Mouse (Mus musculus) neural tube, embryonic 15.5 days (tissue): Measurements from ENCODE around the gene Tmc2. TPM values are rescaled to one million over a fixed set of nuclear protein-coding genes. Genes with fewer than 3 reads are reported as not detected.

Source experiments
- ATAC-seq: fragments of 200-750 bp; cut with Nextera tagmentation; 2 replicates; pipeline ENCODE4 v1.8.0; 2017; ENCODE audit warnings: mild to moderate bottlenecking, moderate TSS enrichment, moderate library complexity; ENCODE audit not compliant: low FRiP score
- H3K27ac ChIP-seq: fragments of 300-500 bp; sonication (generic); replicated peaks from 2 replicates; pipeline ENCODE4 v1.5.1; 2015; ENCODE audit warnings: mild to moderate bottlenecking, inconsistent platforms
- H3K27me3 ChIP-seq: fragments of 300-500 bp; sonication (generic); replicated peaks from 2 replicates; pipeline ENCODE4 v1.6.1; 2015; ENCODE audit warnings: inconsistent platforms
- H3K36me3 ChIP-seq: fragments of 300-500 bp; sonication (generic); 2 replicates; pipeline ENCODE4 v1.6.1; 2015; ENCODE audit warnings: inconsistent platforms
- H3K4me1 ChIP-seq: fragments of 300-500 bp; sonication (generic); 2 replicates; pipeline ENCODE4 v1.6.1; 2015; ENCODE audit warnings: inconsistent platforms
- H3K4me2 ChIP-seq: fragments of 300-500 bp; sonication (generic); 2 replicates; pipeline ENCODE4 v1.6.1; 2015; ENCODE audit warnings: inconsistent platforms, mild to moderate bottlenecking, moderate library complexity
- H3K4me3 ChIP-seq: fragments of 300-500 bp; sonication (generic); replicated peaks from 2 replicates; pipeline ENCODE4 v1.5.1; 2015; ENCODE audit warnings: mild to moderate bottlenecking, inconsistent platforms
- H3K9ac ChIP-seq: fragments of 300-500 bp; sonication (generic); replicated peaks from 2 replicates; pipeline ENCODE4 v1.6.1; 2015; ENCODE audit warnings: mild to moderate bottlenecking, inconsistent platforms
- H3K9me3 ChIP-seq: fragments of 300-500 bp; sonication (generic); replicated peaks from 2 replicates; pipeline ENCODE4 v1.6.1; 2016; ENCODE audit warnings: inconsistent platforms
- WGBS: fragments of 180-500 bp; shearing (Covaris S2); methylation state at CpG from one replicate; pipeline ENCODE4 v1.1.7; 2015; ENCODE audit warnings: mixed read lengths; 5-methylcytosine and 5-hydroxymethylcytosine counted together
- polyA plus RNA-seq: library from polyadenylated mRNA; unstranded; fragments of >200 nt; fragmentation: Nextera tagmentation; extraction: Ambion mirVana; gene quantifications from 2 replicates; pipeline ENCODE4 v1.2.1, GENCODE M21; 2015

Gene Tmc2
- polyA plus RNA-seq, 1 experiment from 2014 or later: not detected

- H3K9ac ChIP-seq: no peak overlapping the region
- no peak overlapping the region for H3K27ac ChIP-seq
- H3K4me1 ChIP-seq: no peaks in the 10 kb centered on the region
- WGBS: 90% methylated on average over 4 of the region's 4 CpGs
- no peaks in the 10 kb centered on the region for H3K36me3 ChIP-seq
- no peaks in the 10 kb centered on the region for H3K9me3 ChIP-seq
- ATAC-seq: no peak
- no peak overlapping the region for H3K4me2 ChIP-seq
- no peak overlapping the region for H3K4me3 ChIP-seq
- no peaks in the 10 kb centered on the region for H3K27me3 ChIP-seq
Measured at GRCm38 (mm10) chr2:130260822-130261221, 65.8 kb downstream of the Tmc2 start.

DNA sequence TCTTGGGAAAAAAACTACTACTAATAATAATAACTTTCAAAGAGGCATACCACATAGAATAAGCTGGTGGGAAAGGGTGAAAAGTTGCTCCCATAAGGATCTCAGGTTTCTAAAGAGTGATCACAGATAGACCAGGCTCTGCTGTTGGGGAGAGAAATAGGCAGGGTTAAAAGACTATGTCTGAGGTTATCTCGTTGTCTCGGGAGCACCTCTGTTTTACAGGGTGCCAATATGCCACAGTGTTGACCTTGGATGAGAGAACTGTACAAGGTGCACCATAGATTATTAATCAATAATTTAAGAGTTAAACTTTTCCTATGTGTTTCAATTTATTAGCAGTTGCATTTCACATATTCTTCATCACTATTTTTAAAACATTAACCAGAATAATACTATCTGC is 66.9 kb downstream of the Tmc2 start:
- no peaks in the 10 kb centered on the region for H3K36me3 ChIP-seq
- 88% methylated on average over 2 of the region's 2 CpGs for WGBS
- H3K9me3 ChIP-seq: no peaks in the 10 kb centered on the region
- H3K4me3 ChIP-seq: no peak overlapping the region
- no peak overlapping the region for H3K9ac ChIP-seq
- H3K27ac ChIP-seq: no peak overlapping the region
- H3K4me1 ChIP-seq: no peaks in the 10 kb centered on the region
- no peak overlapping the region for H3K4me2 ChIP-seq
- no peaks in the 10 kb centered on the region for H3K27me3 ChIP-seq
- no peak for ATAC-seq

DNA sequence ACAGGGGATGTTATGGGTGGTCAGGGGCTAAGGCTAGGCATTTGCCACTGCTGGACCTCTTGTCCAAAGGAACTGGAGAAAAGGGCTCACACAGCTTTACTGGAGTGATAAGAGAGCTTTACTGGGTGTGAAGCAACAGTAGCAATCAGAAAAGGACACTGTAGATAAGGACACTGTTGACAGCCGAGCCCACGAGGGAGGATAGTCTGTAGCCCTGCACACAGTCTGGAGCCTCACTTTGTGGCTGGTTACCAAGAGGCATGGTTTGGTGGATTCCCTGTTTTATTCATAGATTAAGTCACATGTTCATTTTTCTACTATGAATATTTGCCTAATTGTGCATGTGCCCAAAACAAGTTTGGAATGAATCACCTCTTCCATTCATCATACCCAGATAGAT is 67.4 kb downstream of the Tmc2 start:
- WGBS: 82% methylated on average over 2 of the region's 2 CpGs
- no peak overlapping the region for H3K9ac ChIP-seq
- H3K9me3 ChIP-seq: no peaks in the 10 kb centered on the region
- H3K4me1 ChIP-seq: no peaks in the 10 kb centered on the region
- no peak overlapping the region for H3K4me3 ChIP-seq
- H3K27me3 ChIP-seq: no peaks in the 10 kb centered on the region
- H3K36me3 ChIP-seq: no peaks in the 10 kb centered on the region
- H3K4me2 ChIP-seq: no peak overlapping the region
- no peak overlapping the region for H3K27ac ChIP-seq
- no peak for ATAC-seq

DNA sequence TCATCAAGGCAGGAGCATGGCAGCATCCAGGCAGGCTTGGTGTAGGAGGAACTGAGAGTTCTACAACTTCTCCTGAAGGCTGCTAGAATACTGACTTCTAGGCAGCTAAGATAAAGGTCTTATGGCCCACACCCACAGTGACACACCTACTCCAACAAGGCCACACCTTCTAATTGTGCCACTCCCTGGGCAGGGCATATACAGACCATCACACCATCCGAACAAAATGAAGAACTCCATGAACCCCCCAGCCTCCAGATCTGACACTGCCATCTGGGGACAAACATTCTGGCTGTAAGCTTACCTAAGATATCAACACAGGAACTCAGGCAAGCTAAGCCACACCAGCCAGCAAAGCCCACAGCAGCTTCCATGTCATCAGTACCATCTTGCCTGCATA is 70.5 kb downstream of the Tmc2 start:
- H3K4me2 ChIP-seq: no peak overlapping the region
- ATAC-seq: no peak
- 93% methylated on average over 1 of the region's 1 CpGs for WGBS

GRCm38 (mm10) chr2:130268074-130268473 is 73.1 kb downstream of the Tmc2 start:
- WGBS: 72% methylated on average over 7 of the region's 7 CpGs
- H3K4me2 ChIP-seq: no peak overlapping the region
- H3K9me3 ChIP-seq: no peaks in the 10 kb centered on the region
- H3K4me3 ChIP-seq: no peak overlapping the region
- no peak overlapping the region for H3K9ac ChIP-seq
- H3K4me1 ChIP-seq: peaks cover 3% of the 10 kb centered on the region
- no peak for ATAC-seq
- H3K27ac ChIP-seq: no peak overlapping the region
- H3K36me3 ChIP-seq: no peaks in the 10 kb centered on the region
- no peaks in the 10 kb centered on the region for H3K27me3 ChIP-seq

More for the DNA sequence above, 70.5 kb downstream of the Tmc2 start:
- Histone ChIP-seq H3K27ac (no peak overlapping the region), H3K9ac (no peak overlapping the region), H3K4me1 (no peaks in the 10 kb centered on the region), H3K4me3 (no peak overlapping the region), H3K36me3 (no peaks in the 10 kb centered on the region), H3K27me3 (no peaks in the 10 kb centered on the region), H3K9me3 (no peaks in the 10 kb centered on the region)

GRCm38 (mm10) chr2:130273732-130274131 is 78.7 kb downstream of the Tmc2 start:
- peaks cover 34% of the 10 kb centered on the region for H3K36me3 ChIP-seq
- peaks cover 34% of the 10 kb centered on the region for H3K4me1 ChIP-seq
- peak; percentile 32; the same call in 1 of the 2 replicates for ATAC-seq
- H3K4me3 ChIP-seq: peak overlapping the region; percentile 99
- no peaks in the 10 kb centered on the region for H3K27me3 ChIP-seq
- H3K4me2 ChIP-seq: peak overlapping the region; percentile 85
- peak overlapping the region; percentile 96 for H3K9ac ChIP-seq
- peak overlapping the region; percentile 89 for H3K27ac ChIP-seq
- no peaks in the 10 kb centered on the region for H3K9me3 ChIP-seq
- WGBS: 2% methylated on average over 14 of the region's 14 CpGs

DNA sequence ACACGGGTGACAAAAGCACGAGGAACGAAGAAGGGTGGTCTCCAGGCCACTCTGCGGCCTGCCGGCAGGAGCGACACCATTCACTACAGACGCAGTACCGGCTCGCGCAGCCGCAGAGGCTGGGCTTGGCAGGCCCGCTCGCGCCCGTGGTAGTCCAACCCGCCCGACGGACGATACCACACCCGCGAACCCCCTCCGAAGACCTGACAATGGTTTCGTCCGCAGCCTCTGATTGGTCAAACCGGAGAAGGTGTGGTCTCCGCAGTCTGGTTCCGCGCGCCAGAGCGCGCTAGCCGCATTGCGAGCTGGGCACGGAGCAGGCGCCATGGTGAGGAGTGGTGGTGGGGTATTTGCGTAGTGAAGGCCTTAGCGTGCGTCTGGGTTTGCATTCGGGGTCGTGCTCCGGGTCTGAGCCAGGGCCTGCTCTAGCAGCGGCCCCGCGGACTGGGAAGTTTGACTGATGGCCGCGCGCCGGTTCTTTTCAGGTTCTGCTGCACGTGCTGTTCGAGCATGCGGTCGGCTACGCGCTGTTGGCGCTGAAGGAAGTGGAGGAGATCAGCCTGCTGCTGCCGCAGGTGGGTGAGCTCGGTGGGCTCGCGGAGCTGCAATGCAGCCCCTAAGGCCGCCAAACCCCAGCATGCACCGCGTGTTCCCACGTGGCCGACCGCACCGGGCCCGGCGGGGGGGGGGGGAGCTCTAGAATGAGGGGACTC is 79.3 kb downstream of the Tmc2 start, which contains the start of gene Nop56:
Gene Nop56, plus strand, starts transcription at position 282 of the 713 bp plus-strand sequence.
- H3K4me1 ChIP-seq: peaks cover 34% of the 10 kb centered on the region
- WGBS: under 1% methylated on average over 68 of the region's 68 CpGs
- peak within 1 kb of the TSS; percentile 99 for H3K4me3 ChIP-seq
- H3K27me3 ChIP-seq: no peaks in the 10 kb centered on the region
- peak within 1 kb of the TSS; percentile 96 for H3K9ac ChIP-seq
- H3K9me3 ChIP-seq: no peaks in the 10 kb centered on the region
- peak within 1 kb of the TSS; percentile 95 for H3K27ac ChIP-seq
- peak; percentile 97 for ATAC-seq
- peak within 1 kb of the TSS; percentile 85 for H3K4me2 ChIP-seq
- H3K36me3 ChIP-seq: peaks cover 36% of the 10 kb centered on the region

DNA sequence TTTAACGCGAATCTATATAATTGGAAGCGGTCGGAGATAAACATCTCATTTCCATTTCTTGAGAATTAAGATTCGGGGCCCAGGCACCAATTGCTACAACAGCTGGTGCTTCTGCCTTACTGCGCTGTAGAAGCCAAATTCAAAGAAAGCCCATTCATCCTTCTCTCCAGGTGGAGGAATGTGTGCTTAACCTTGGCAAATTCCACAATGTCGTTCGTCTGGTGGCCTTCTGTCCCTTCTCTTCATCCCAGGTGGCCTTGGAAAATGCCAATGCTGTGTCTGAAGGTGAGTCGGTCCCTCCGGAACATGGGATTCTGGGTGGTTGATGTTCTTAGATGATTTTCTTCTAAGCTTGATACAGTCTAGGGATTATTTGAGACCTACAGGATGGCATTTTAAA is 79.9 kb downstream of the Tmc2 start:
- Histone ChIP-seq H3K9ac (peak overlapping the region; percentile 96), H3K36me3 (peaks cover 42% of the 10 kb centered on the region), H3K27me3 (no peaks in the 10 kb centered on the region), H3K9me3 (no peaks in the 10 kb centered on the region), H3K27ac (peak overlapping the region; percentile 95), H3K4me2 (peak overlapping the region; percentile 85), H3K4me1 (peaks cover 34% of the 10 kb centered on the region), H3K4me3 (peak overlapping the region; percentile 99)
- ATAC-seq: no peak
- WGBS: 2% methylated on average over 10 of the region's 10 CpGs

DNA sequence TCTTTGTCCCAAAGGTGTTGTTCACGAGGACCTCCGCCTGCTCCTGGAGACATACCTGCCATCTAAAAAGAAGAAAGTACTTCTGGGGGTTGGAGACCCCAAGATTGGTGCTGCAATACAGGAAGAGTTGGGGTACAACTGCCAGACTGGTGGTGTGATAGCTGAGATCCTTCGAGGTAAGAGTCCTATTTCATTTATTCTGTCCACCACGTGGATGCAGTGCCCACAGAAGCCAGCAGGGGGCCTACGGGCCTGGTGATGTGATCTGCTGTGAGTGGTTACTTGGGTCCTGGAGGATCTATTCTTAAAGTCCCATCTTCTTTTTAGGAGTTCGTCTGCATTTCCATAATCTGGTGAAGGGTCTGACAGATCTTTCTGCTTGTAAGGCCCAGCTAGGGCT is 80.7 kb downstream of the Tmc2 start:
- Histone ChIP-seq H3K36me3 (peaks cover 50% of the 10 kb centered on the region), H3K4me1 (peaks cover 34% of the 10 kb centered on the region), H3K27me3 (no peaks in the 10 kb centered on the region), H3K9ac (peak overlapping the region; percentile 96), H3K9me3 (no peaks in the 10 kb centered on the region), H3K4me3 (peak overlapping the region; percentile 99), H3K27ac (no peak overlapping the region), H3K4me2 (peak overlapping the region; percentile 85)
- 46% methylated on average over 6 of the region's 6 CpGs for WGBS
- no peak for ATAC-seq

DNA sequence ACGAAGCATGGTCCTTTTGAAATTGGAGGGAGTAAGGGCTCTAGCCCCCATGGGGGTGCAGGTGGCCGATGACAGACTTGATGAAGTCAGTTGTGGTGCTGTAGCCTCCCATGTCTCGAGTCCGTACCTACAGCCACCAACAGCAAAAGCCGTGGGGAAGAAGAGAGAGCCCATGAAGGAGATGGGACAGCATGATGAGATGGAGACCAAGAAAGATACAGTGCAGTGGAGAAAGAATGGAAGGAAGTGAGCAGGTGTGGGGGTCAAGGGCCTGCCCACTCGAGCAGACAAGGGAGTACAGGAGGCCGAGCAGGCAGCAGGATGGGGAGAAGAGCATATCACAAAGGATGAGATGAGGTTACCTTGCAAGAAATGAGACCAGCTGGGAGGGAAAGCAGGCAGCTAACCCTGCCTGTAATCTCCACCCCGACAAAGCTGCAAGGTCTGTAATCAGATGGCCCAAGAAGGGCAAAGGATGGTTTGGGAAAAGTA is 84.7 kb downstream of the Tmc2 start:
- peaks cover 39% of the 10 kb centered on the region for H3K4me1 ChIP-seq
- no peak overlapping the region for H3K27ac ChIP-seq
- no peak overlapping the region for H3K9ac ChIP-seq
- H3K27me3 ChIP-seq: no peaks in the 10 kb centered on the region
- 45% methylated on average over 8 of the region's 8 CpGs for WGBS
- H3K9me3 ChIP-seq: no peaks in the 10 kb centered on the region
- no peak overlapping the region for H3K4me2 ChIP-seq
- H3K4me3 ChIP-seq: no peak overlapping the region
- H3K36me3 ChIP-seq: peaks cover 61% of the 10 kb centered on the region
- no peak for ATAC-seq

GRCm38 (mm10) chr2:130280224-130280623 is 85.2 kb downstream of the Tmc2 start:
- no peaks in the 10 kb centered on the region for H3K27me3 ChIP-seq
- WGBS: 66% methylated on average over 7 of the region's 7 CpGs
- peaks cover 40% of the 10 kb centered on the region for H3K4me1 ChIP-seq
- no peaks in the 10 kb centered on the region for H3K9me3 ChIP-seq
- H3K36me3 ChIP-seq: peaks cover 61% of the 10 kb centered on the region
- no peak overlapping the region for H3K4me3 ChIP-seq
- no peak overlapping the region for H3K4me2 ChIP-seq
- ATAC-seq: no peak
- H3K27ac ChIP-seq: no peak overlapping the region
- H3K9ac ChIP-seq: no peak overlapping the region

DNA sequence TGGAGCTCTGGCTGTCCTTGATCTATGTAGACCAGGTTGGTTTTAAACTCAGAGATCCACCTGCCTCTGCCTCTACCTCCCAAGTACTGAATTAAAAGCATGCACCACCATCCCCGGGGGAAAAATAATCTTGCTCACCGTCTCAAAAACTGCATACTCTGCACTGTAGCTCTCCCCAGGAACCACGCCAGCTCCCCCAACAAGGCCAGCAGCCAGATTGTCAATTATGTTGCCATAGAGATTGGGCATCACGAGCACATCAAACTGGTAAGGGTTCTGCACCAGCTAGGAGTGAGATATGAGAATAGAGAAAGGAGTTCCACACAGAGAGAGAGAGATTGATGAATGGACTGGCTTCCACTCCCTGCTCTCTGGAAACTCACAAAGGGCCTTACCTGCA is 85.8 kb downstream of the Tmc2 start:
- no peak overlapping the region for H3K27ac ChIP-seq
- no peak overlapping the region for H3K9ac ChIP-seq
- peaks cover 56% of the 10 kb centered on the region for H3K36me3 ChIP-seq
- H3K4me1 ChIP-seq: peaks cover 39% of the 10 kb centered on the region
- H3K4me2 ChIP-seq: no peak overlapping the region
- 69% methylated on average over 4 of the region's 4 CpGs for WGBS
- no peaks in the 10 kb centered on the region for H3K27me3 ChIP-seq
- no peak overlapping the region for H3K4me3 ChIP-seq
- ATAC-seq: no peak
- H3K9me3 ChIP-seq: no peaks in the 10 kb centered on the region
